Mouse (Mus musculus) B cell, adult 2 months (primary cell): Measurements from ENCODE around the gene Cyp2a22.
"Not testable (repeated sequence)": the region's sequence is repeated elsewhere in the genome, so short reads cannot be mapped to it uniquely, and the experiment has no call there.

Experiments
- DNase-seq, 2 experiments: peaks; one replicate each; pipeline ENCODE4 v3.0.0; 2022

The Cyp2a22 gene

DNA sequence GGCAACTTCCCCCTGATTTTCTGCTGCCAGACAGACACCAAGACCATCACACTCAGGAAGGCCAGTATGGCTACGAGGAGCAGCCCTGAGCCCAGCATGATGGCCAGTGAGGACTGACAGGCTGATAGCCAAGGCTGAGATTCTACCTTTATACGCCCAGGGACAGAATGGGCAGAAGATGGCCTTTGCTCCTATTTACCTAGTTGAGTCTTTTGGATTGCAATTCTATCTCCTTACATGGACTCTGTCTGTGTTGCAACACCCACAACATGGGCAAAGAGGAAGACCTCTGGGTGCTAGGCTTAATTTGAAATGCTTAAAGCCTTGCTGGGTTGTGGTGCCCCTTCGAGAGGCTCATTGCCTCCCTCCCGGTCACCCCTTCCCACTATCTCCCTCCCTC, at the start of gene Cyp2a22:
TSS of gene Cyp2a22 (minus strand) at position 123 of the 400 bp plus-strand sequence.
- no peak for DNase-seq

DNA sequence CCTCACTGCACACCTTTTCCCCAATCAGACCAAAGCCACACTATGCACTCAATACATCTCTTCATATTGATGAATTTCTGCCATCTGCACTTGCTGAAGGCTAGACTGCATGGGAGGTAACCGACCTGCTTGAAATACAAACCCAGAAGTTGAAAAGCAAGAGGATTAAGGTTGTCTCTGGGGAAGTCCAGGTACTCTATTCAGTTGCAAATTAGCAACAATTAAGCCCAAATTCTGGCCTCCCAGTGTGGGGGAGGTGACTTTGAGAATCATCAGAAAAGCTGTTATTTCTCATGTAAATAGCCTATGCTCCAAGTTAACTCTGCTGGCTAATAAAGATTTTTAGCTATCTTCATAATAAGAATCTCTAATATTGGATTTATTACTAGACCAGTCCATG, 44.0 kb upstream of the Cyp2a22 start:
- DNase-seq: not testable (repeated sequence)

GRCm38 (mm10) chr7:26982551-26982950, 43.4 kb upstream of the Cyp2a22 start:
- no peak for DNase-seq

- not testable (repeated sequence) for DNase-seq
Observed at GRCm38 (mm10) chr7:26981937-26982336, 42.8 kb upstream of the Cyp2a22 start.

DNA sequence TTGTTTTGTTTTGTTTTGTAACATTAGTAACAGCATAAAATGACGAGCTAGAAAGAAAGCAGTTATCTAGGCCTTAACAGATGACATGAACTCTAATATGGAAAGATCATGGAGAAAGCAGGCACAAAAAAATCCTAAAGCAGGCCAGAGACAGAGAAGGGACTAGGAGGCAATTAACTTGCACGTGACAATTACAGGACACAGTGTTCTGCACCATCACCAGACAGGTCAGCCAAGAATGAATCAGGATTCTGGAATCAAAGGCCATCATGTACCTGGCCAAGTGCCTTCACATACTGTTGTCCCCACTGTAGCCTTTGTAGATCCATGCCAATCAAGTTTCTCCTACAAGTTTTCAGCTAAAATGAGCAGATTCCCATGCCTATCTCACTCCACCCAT, 42.3 kb upstream of the Cyp2a22 start:
- not testable (repeated sequence) for DNase-seq

- not testable (repeated sequence) for DNase-seq
Observed at GRCm38 (mm10) chr7:26962371-26962770, 23.2 kb upstream of the Cyp2a22 start.

DNA sequence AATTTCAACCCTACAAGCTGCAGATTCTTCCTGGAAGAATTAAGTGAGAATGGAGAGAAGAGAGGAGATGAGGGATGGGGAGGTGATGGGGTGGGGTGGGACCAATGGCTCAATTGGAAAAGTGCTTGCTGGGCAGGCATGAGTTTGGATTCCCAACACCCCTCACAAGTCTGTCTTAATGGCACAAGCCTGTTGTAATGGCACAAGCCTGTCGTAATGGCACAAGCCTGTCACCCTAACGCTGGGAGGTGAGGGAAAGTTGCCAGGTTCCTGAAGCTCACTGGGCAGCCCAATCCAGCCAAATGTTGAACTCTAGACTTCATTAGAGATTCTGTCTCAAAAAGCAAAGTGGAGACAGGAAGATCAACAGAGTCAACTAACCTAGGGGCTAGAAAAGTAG, 14.1 kb upstream of the Cyp2a22 start:
- not testable (repeated sequence) for DNase-seq

- not testable (repeated sequence) for DNase-seq
Observed at GRCm38 (mm10) chr7:26952671-26953070, 13.5 kb upstream of the Cyp2a22 start.

DNA sequence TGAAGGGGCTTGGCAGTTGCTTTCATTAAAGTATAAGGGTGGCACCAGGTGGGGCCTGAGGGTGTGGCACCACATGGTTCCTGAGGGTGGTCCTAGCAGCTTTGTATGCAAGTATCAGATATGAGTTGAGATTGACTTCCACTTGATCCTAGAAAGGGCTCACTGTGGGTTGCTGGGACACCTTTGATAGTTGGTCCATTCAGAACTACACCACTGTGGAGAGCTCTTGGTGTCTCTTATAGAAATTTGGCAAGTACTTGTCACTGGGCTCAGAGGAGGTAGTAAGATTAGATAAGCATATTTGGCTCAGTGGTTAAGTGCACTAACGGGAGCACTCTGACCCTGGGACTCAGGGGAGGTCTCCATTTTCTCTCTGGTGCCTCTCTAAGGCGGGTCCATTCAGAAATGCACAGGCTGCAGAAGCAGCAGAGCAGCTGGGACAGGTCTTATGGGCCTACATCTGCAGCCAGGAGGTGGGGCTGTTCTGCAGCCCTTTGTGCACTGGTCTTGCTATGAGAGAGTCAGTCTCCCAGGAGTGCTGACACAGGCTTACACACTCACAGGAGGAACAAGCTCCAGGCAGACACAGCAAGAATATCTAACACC, 2.2 kb upstream of the Cyp2a22 start:
- not testable (repeated sequence) for DNase-seq

GRCm38 (mm10) chr7:26917114-26917513, 22.1 kb downstream of the Cyp2a22 start:
- DNase-seq: not testable (repeated sequence)
